Mouse (Mus musculus) right cerebral cortex, postnatal 25 days (tissue): Measurements from ENCODE around the gene Olfr299.

Experiments used
- DNase-seq: peaks from one replicate; pipeline ENCODE4 v3.0.0; 2022

The Olfr299 gene

DNA sequence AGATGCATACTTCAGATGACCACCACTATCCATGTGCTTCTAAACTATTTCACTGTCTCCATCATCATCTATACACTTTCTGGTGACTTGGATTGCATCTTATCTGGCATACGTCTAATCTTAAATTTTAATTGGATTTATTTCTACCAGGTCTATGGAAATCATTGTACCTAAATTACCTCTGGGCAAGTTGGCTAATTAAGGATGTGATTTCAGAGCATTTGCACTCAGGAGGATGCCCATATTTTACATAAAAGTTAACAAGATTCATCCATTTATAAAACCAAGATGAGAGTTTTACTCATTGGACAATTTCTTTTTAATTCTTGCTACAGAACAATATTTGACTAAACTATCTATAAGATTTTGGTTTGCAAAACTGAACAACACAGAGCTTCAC is at the start of gene Olfr299:
Gene Olfr299 (plus strand): TSS at position 301 of the 400 bp plus-strand sequence.
- DNase-seq = no peak

DNA sequence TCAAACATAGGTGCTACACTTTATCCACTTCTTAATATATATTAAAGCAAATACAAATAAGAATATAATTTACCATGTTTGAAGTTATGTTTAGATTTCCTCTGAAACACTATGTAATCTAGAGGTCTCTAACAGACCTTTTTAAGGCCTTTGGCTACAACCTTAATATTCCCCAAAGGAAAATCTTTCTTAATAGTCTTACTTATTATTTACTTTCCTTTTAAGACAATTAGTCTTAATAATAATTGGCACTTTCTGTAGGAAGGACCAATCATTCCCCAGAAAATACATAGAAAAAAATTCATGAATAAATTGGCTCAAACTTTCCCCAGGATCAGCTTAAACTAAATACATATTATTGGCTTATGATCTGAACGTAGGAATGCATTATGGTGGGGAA is 32.7 kb downstream of the Olfr299 start, which contains the start of gene Olfr298:
Gene Olfr298 (minus strand): TSS at position 101 of the 400 bp plus-strand sequence.
- DNase-seq = no peak
